ENCODE assay signal across 20 mouse cellular contexts in genomic region chr3:89133063-89133450, GRCm38 (mm10). TPM values are rescaled to one million over a fixed set of nuclear protein-coding genes. Genes with fewer than 3 reads are reported as not detected.
A peak's percentile ranks its signal among the peaks of the same experiment; 100 is the strongest.
DNase-seq lines count a peak whose midpoint lies in the region; ATAC-seq lines count a peak whose summit lies in the region.
"Had no signal": no experiment of that assay in that cellular context is flagged by ENCODE, and none has a peak within 500 bp of the region (broad histone marks: within the 10 kb centered on the region; RNA-seq: fewer than 3 reads in every experiment).

No protein-coding gene starts in this region.

- H3K9me3 ChIP-seq in heart, embryonic 11.5 days (replicated peaks; ENCODE audit: control insufficient read depth, low read length): no peaks in the 10 kb centered on the region
- no peaks in the 10 kb centered on the region for H3K9me3 ChIP-seq in neural tube, embryonic 12.5 days
- no peaks in the 10 kb centered on the region for H3K9me3 ChIP-seq in liver, embryonic 13.5 days (replicated peaks)
- H3K9me3 ChIP-seq: embryonic facial prominence, embryonic 10.5 days; kidney, embryonic 15.5 days had no signal

- H3K36me3 ChIP-seq in heart, embryonic 11.5 days (ENCODE audit: control insufficient read depth, insufficient read depth, low read length): no peaks in the 10 kb centered on the region
- no peaks in the 10 kb centered on the region for H3K36me3 ChIP-seq in neural tube, embryonic 12.5 days
- H3K36me3 ChIP-seq in liver, embryonic 13.5 days: peaks cover 2% of the 10 kb centered on the region; the same call in 1 of the 2 replicates
- H3K36me3 ChIP-seq: embryonic facial prominence, embryonic 10.5 days; kidney, embryonic 15.5 days had no signal

- peak overlapping the region; percentile 73 for H3K4me2 ChIP-seq in heart, embryonic 11.5 days
- 0 out of 2 replicates have a peak overlapping the region, but pooled peaks have one; percentile 62 for H3K4me2 ChIP-seq in neural tube, embryonic 12.5 days (replicated peaks)
- H3K4me2 ChIP-seq in liver, embryonic 13.5 days: peak overlapping the region; percentile 79

- no peak overlapping the region for H3K9ac ChIP-seq in heart, embryonic 11.5 days (ENCODE audit: low read depth, low read length)
- no peak overlapping the region for H3K9ac ChIP-seq in neural tube, embryonic 12.5 days
- H3K9ac ChIP-seq in liver, embryonic 13.5 days: peak overlapping the region; percentile 75

- 53% methylated on average over 7 of the region's 7 CpGs for WGBS in heart, embryonic 11.5 days (ENCODE audit: insufficient replicate concordance)
- 81% methylated on average over 7 of the region's 7 CpGs for WGBS in neural tube, embryonic 12.5 days
- 28% methylated on average over 7 of the region's 7 CpGs for WGBS in liver, embryonic 13.5 days (ENCODE audit: insufficient replicate concordance)

- peaks cover 10% of the 10 kb centered on the region; the same call in 1 of the 2 replicates for H3K4me1 ChIP-seq in heart, embryonic 11.5 days (ENCODE audit: control insufficient read depth, insufficient read depth, low read length)
- peaks cover 7% of the 10 kb centered on the region for H3K4me1 ChIP-seq in neural tube, embryonic 12.5 days
- H3K4me1 ChIP-seq in liver, embryonic 13.5 days (replicated peaks): peaks cover 93% of the 10 kb centered on the region

- H3K27me3 ChIP-seq in heart, embryonic 11.5 days (ENCODE audit: control insufficient read depth, insufficient read depth, low read length): peaks cover 3% of the 10 kb centered on the region
- H3K27me3 ChIP-seq in neural tube, embryonic 12.5 days (replicated peaks): no peaks in the 10 kb centered on the region; the same call in none of the 2 replicates
- H3K27me3 ChIP-seq in liver, embryonic 13.5 days: no peaks in the 10 kb centered on the region
- H3K27me3 ChIP-seq: Patski had no signal

- DNase-seq in heart, adult 18-20 months: no peak
- no peak for DNase-seq in neural tube, embryonic 10.5 days (ENCODE audit: extremely low spot score, low spot score)
- no peak for DNase-seq in liver, embryonic 13.5 days
- no peak for DNase-seq in kidney, adult 8-10 months
- DNase-seq in cerebellum, postnatal 25 days: no peak

- ATAC-seq in heart, embryonic 11.5 days (replicated peaks; ENCODE audit: insufficient number of reproducible peaks, low FRiP score, low TSS enrichment): no peak
- no peak for ATAC-seq in neural tube, embryonic 12.5 days (ENCODE audit: low FRiP score, low read depth)
- ATAC-seq in liver, embryonic 13.5 days (ENCODE audit: low read depth): no peak
- ATAC-seq: activated CD4-positive, CD25-positive, alpha-beta regulatory T cell, adult 4 months; Patski had no signal

- H3K4me3 ChIP-seq in heart, embryonic 11.5 days (ENCODE audit: low read depth, low read length): no peak overlapping the region
- H3K4me3 ChIP-seq in neural tube, embryonic 12.5 days: no peak overlapping the region
- peak overlapping the region; percentile 55 for H3K4me3 ChIP-seq in liver, embryonic 13.5 days (replicated peaks)

- peak overlapping the region; percentile 59 for H3K27ac ChIP-seq in heart, embryonic 11.5 days (ENCODE audit: low read depth, low read length)
- no peak overlapping the region for H3K27ac ChIP-seq in neural tube, embryonic 12.5 days
- H3K27ac ChIP-seq in liver, embryonic 13.5 days: peak overlapping the region; percentile 95
- H3K27ac ChIP-seq: kidney, embryonic 15.5 days had no signal

RNA-seq across cellular contexts. Expression of gene Pklr, which starts 2.9 kb away (rescaled TPM):
- polyA plus RNA-seq in heart, embryonic 11.5 days (2014; fragmentation: Nextera tagmentation; extraction: Ambion mirVana): 5.9 and 8.7 TPM in 2 replicates
- total RNA-seq in heart, adult 18-20 months (2021): not detected
- 0.43 and 0.46 TPM in 2 replicates for polyA plus RNA-seq in neural tube, embryonic 12.5 days (2016; fragmentation: Nextera tagmentation; extraction: Ambion mirVana)
- 133 and 136 TPM in 2 replicates for polyA plus RNA-seq in liver, embryonic 13.5 days (2015; fragmentation: Nextera tagmentation; extraction: Ambion mirVana)
- total RNA-seq: gastrocnemius, adult 18-20 months; left cerebral cortex, adult 8-10 months; monocyte, adult 5-6 weeks had no signal
- polyA plus RNA-seq: activated CD4-positive, CD25-positive, alpha-beta regulatory T cell, adult 4 months; heart, embryonic 14.5 days had no signal

RNA-seq across cellular contexts. Expression of gene Hcn3, which starts 26.9 kb away (rescaled TPM):
- 0.13 and 0.58 TPM in 2 replicates for polyA plus RNA-seq in heart, embryonic 11.5 days (2014; fragmentation: Nextera tagmentation; extraction: Ambion mirVana)
- total RNA-seq in heart, adult 18-20 months (2021): under 1 TPM; 0.30 to 0.62 TPM
- polyA plus RNA-seq in neural tube, embryonic 12.5 days (2016; fragmentation: Nextera tagmentation; extraction: Ambion mirVana): 19.5 and 23.2 TPM in 2 replicates
- polyA plus RNA-seq in liver, embryonic 13.5 days (2015; fragmentation: Nextera tagmentation; extraction: Ambion mirVana): 0.75 and 0.78 TPM in 2 replicates
- total RNA-seq: monocyte, adult 5-6 weeks had no signal

RNA-seq across cellular contexts. Expression of gene Fdps, which starts 31.3 kb away (rescaled TPM):
- polyA plus RNA-seq in heart, embryonic 11.5 days (2014; fragmentation: Nextera tagmentation; extraction: Ambion mirVana): 165 and 178 TPM in 2 replicates
- total RNA-seq in heart, adult 18-20 months (2021): 10 to 100 TPM; 24.2 to 25.6 TPM
- polyA plus RNA-seq in neural tube, embryonic 12.5 days (2016; fragmentation: Nextera tagmentation; extraction: Ambion mirVana): 353 and 354 TPM in 2 replicates
- polyA plus RNA-seq in liver, embryonic 13.5 days (2015; fragmentation: Nextera tagmentation; extraction: Ambion mirVana): 274 and 295 TPM in 2 replicates

RNA-seq across cellular contexts. Expression of gene Clk2, which starts 31.5 kb away (rescaled TPM):
- 18.7 and 20.1 TPM in 2 replicates for polyA plus RNA-seq in heart, embryonic 11.5 days (2014; fragmentation: Nextera tagmentation; extraction: Ambion mirVana)
- total RNA-seq in heart, adult 18-20 months (2021): 10 to 100 TPM; 14.3 to 17.8 TPM
- 38.5 and 43.0 TPM in 2 replicates for polyA plus RNA-seq in neural tube, embryonic 12.5 days (2016; fragmentation: Nextera tagmentation; extraction: Ambion mirVana)
- polyA plus RNA-seq in liver, embryonic 13.5 days (2015; fragmentation: Nextera tagmentation; extraction: Ambion mirVana): 10.3 and 10.8 TPM in 2 replicates

RNA-seq across cellular contexts. Expression of gene Gm43738, which starts 32.2 kb away (rescaled TPM):
- not detected in 2 replicates for polyA plus RNA-seq in heart, embryonic 11.5 days (2014; fragmentation: Nextera tagmentation; extraction: Ambion mirVana)
- not detected for total RNA-seq in heart, adult 18-20 months (2021)
- not detected in 2 replicates for polyA plus RNA-seq in neural tube, embryonic 12.5 days (2016; fragmentation: Nextera tagmentation; extraction: Ambion mirVana)
- not detected in 2 replicates for polyA plus RNA-seq in liver, embryonic 13.5 days (2015; fragmentation: Nextera tagmentation; extraction: Ambion mirVana)
- total RNA-seq: adrenal gland, postnatal 14 days; forebrain, postnatal 0 days; gastrocnemius, adult 18-20 months; hematopoietic stem cell, adult 5-6 weeks; megakaryocyte-erythroid progenitor cell, adult 5-6 weeks; monocyte, adult 5-6 weeks had no signal
- polyA plus RNA-seq: forebrain, postnatal 0 days; heart, embryonic 14.5 days; kidney, embryonic 15.5 days; neural tube, embryonic 14.5 days had no signal

Comparison
In these comparisons a context has a peak if more than half of its experiments do, and no peak if none do; other contexts are left out.
1. RNA of gene Pklr, which starts 2.9 kb away (polyA plus RNA-seq): 133 to 136 TPM in liver, embryonic 13.5 days; 5.9 to 8.7 TPM in heart, embryonic 11.5 days and 0.43 to 0.46 TPM in neural tube, embryonic 12.5 days; every median in the first group is over 10 times any median in the second.
2. RNA of gene Hcn3, which starts 26.9 kb away (polyA plus RNA-seq): 19.5 to 23.2 TPM in neural tube, embryonic 12.5 days; 0.75 to 0.78 TPM in liver, embryonic 13.5 days and 0.13 to 0.58 TPM in heart, embryonic 11.5 days; every median in the first group is over 10 times any median in the second.
3. Peak in every context shown above with its lines, with median percentiles within 50 percentile points of each other: H3K4me2 ChIP-seq.